ENCODE assay signal across 20 mouse cellular contexts in genomic region chrX:164406133-164407022, GRCm38 (mm10). TPM values are rescaled to one million over a fixed set of nuclear protein-coding genes. Genes with fewer than 3 reads are reported as not detected.
DNase-seq lines count a peak whose midpoint lies in the region; ATAC-seq lines count a peak whose summit lies in the region.
"Had no signal": no experiment of that assay in that cellular context is flagged by ENCODE, and none has a peak within 500 bp of the region (broad histone marks: within the 10 kb centered on the region; RNA-seq: fewer than 3 reads in every experiment).

No protein-coding gene starts in this region.

- 0 out of 2 replicates have a peak, but pooled peaks have one; percentile 32 for ATAC-seq in intestine, embryonic 15.5 days
- no peak for ATAC-seq in intestine, embryonic 16.5 days
- 0 out of 2 replicates have a peak, but pooled peaks have one; percentile 30 for ATAC-seq in megakaryocyte, adult 5-6 weeks (ENCODE audit: poor library complexity, severe bottlenecking)
- ATAC-seq in forebrain, embryonic 12.5 days (ENCODE audit: low FRiP score): no peak
- ATAC-seq: forebrain, embryonic 13.5 days; liver, postnatal 0 days had no signal

- H3K9me3 ChIP-seq in intestine, embryonic 15.5 days: no peaks in the 10 kb centered on the region
- H3K9me3 ChIP-seq in intestine, embryonic 16.5 days (ENCODE audit: control insufficient read depth, low read length): no peaks in the 10 kb centered on the region
- no peaks in the 10 kb centered on the region for H3K9me3 ChIP-seq in forebrain, embryonic 12.5 days
- H3K9me3 ChIP-seq: forebrain, embryonic 13.5 days; kidney, embryonic 15.5 days; limb, embryonic 15.5 days; stomach, embryonic 15.5 days had no signal

- H3K27ac ChIP-seq in intestine, embryonic 15.5 days: no peak overlapping the region
- H3K27ac ChIP-seq in intestine, embryonic 16.5 days (ENCODE audit: low read length): no peak overlapping the region
- no peak overlapping the region for H3K27ac ChIP-seq in forebrain, embryonic 12.5 days
- H3K27ac ChIP-seq: forebrain, embryonic 13.5 days; kidney, embryonic 15.5 days; limb, embryonic 15.5 days; stomach, embryonic 15.5 days had no signal

- no peak overlapping the region for H3K4me2 ChIP-seq in intestine, embryonic 15.5 days (replicated peaks)
- H3K4me2 ChIP-seq in intestine, embryonic 16.5 days (ENCODE audit: low read depth, low read length): no peak overlapping the region
- no peak overlapping the region for H3K4me2 ChIP-seq in forebrain, embryonic 12.5 days
- H3K4me2 ChIP-seq: forebrain, embryonic 13.5 days; kidney, embryonic 15.5 days; limb, embryonic 15.5 days; stomach, embryonic 15.5 days had no signal

- peak; percentile 6 to 26 for DNase-seq in CD8-positive naive resting alpha-beta T cell, adult 2 months (ENCODE audit: low read depth in 2 of 2, low spot score in 2 of 2)
- peak; percentile 55 for DNase-seq in thymus, postnatal 14 days
- DNase-seq in testis, postnatal 10 days (ENCODE audit: low spot score): no peak
- no peak for DNase-seq in layer of hippocampus, postnatal 14 days (ENCODE audit: low spot score in 2 of 2)
- DNase-seq: adrenal gland, adult 2 months; cerebellum, adult 9-10 months; liver, postnatal 0 days; right cerebral cortex, postnatal 25 days had no signal

- 70% methylated on average over 9 of the region's 9 CpGs for WGBS in intestine, embryonic 15.5 days
- 70% methylated on average over 9 of the region's 9 CpGs for WGBS in intestine, embryonic 16.5 days
- WGBS in forebrain, embryonic 12.5 days: 76% methylated on average over 9 of the region's 9 CpGs

- no peak overlapping the region for H3K4me3 ChIP-seq in intestine, embryonic 15.5 days (replicated peaks)
- no peak overlapping the region for H3K4me3 ChIP-seq in intestine, embryonic 16.5 days (ENCODE audit: low read length)
- H3K4me3 ChIP-seq in forebrain, embryonic 12.5 days (replicated peaks): no peak overlapping the region
- H3K4me3 ChIP-seq: forebrain, embryonic 13.5 days; kidney, embryonic 15.5 days; limb, embryonic 15.5 days; stomach, embryonic 15.5 days had no signal

- H3K27me3 ChIP-seq in intestine, embryonic 15.5 days (replicated peaks): no peaks in the 10 kb centered on the region
- H3K27me3 ChIP-seq in intestine, embryonic 16.5 days (replicated peaks; ENCODE audit: control insufficient read depth, insufficient read depth, low read length): no peaks in the 10 kb centered on the region; the same call in 1 of the 2 replicates
- H3K27me3 ChIP-seq in forebrain, embryonic 12.5 days: peaks cover 3% of the 10 kb centered on the region; the same call in 1 of the 2 replicates
- H3K27me3 ChIP-seq: forebrain, embryonic 13.5 days; stomach, embryonic 15.5 days had no signal

- H3K9ac ChIP-seq in intestine, embryonic 15.5 days: no peak overlapping the region
- H3K9ac ChIP-seq in intestine, embryonic 16.5 days (ENCODE audit: low read depth, low read length): no peak overlapping the region
- H3K9ac ChIP-seq in forebrain, embryonic 12.5 days: no peak overlapping the region
- H3K9ac ChIP-seq: forebrain, embryonic 13.5 days; kidney, embryonic 15.5 days; limb, embryonic 15.5 days; liver, postnatal 0 days; stomach, embryonic 15.5 days had no signal

- no peaks in the 10 kb centered on the region for H3K36me3 ChIP-seq in intestine, embryonic 15.5 days
- no peaks in the 10 kb centered on the region for H3K36me3 ChIP-seq in intestine, embryonic 16.5 days (ENCODE audit: control insufficient read depth, insufficient read depth, low read length)
- H3K36me3 ChIP-seq in forebrain, embryonic 12.5 days (replicated peaks): no peaks in the 10 kb centered on the region
- H3K36me3 ChIP-seq: kidney, embryonic 15.5 days; limb, embryonic 15.5 days; stomach, embryonic 15.5 days had no signal

- H3K4me1 ChIP-seq in intestine, embryonic 15.5 days (replicated peaks): no peaks in the 10 kb centered on the region
- H3K4me1 ChIP-seq in intestine, embryonic 16.5 days (ENCODE audit: control insufficient read depth, insufficient read depth, low read length): no peaks in the 10 kb centered on the region
- H3K4me1 ChIP-seq in forebrain, embryonic 12.5 days: no peaks in the 10 kb centered on the region
- H3K4me1 ChIP-seq: forebrain, embryonic 13.5 days; kidney, embryonic 15.5 days; limb, embryonic 15.5 days; stomach, embryonic 15.5 days had no signal

RNA-seq across cellular contexts. Expression of gene Piga, which starts 13.2 kb away (rescaled TPM):
- 19.5 and 19.6 TPM in 2 replicates for polyA plus RNA-seq in intestine, embryonic 15.5 days (2015; fragmentation: Nextera tagmentation; extraction: Ambion mirVana)
- 20.0 and 21.1 TPM in 2 replicates for polyA plus RNA-seq in intestine, embryonic 16.5 days (2015; fragmentation: Nextera tagmentation; extraction: Ambion mirVana)
- 6.6 and 7.2 TPM in 2 replicates for total RNA-seq in megakaryocyte, adult 5-6 weeks (2015)
- 9.4 and 9.9 TPM in 2 replicates for total RNA-seq in megakaryocyte, adult 5-6 weeks (2017)
- 1 to 10 TPM; 7.7 to 8.7 TPM for total RNA-seq in layer of hippocampus, postnatal 14 days (2021)
- 12.9 and 14.2 TPM in 2 replicates for polyA plus RNA-seq in forebrain, embryonic 12.5 days (2016; fragmentation: Nextera tagmentation; extraction: Ambion mirVana)

RNA-seq across cellular contexts. Expression of gene Asb11, which starts 30.4 kb away (rescaled TPM):
- polyA plus RNA-seq in intestine, embryonic 15.5 days (2015; fragmentation: Nextera tagmentation; extraction: Ambion mirVana): 0.10 and 0.27 TPM in 2 replicates
- polyA plus RNA-seq in intestine, embryonic 16.5 days (2015; fragmentation: Nextera tagmentation; extraction: Ambion mirVana): 0.21 and 0.37 TPM in 2 replicates
- total RNA-seq in megakaryocyte, adult 5-6 weeks (2015): not detected in 2 replicates
- total RNA-seq in megakaryocyte, adult 5-6 weeks (2017): not detected in 2 replicates
- total RNA-seq in layer of hippocampus, postnatal 14 days (2021): 1 to 10 TPM in 1 of 2 experiments, under 1 TPM in 1; 0.58 to 1.6 TPM
- polyA plus RNA-seq in forebrain, embryonic 12.5 days (2016; fragmentation: Nextera tagmentation; extraction: Ambion mirVana): not detected in 2 replicates
- total RNA-seq: midbrain, postnatal 0 days had no signal
- polyA plus RNA-seq: embryonic facial prominence, embryonic 11.5 days; forebrain, embryonic 13.5 days; hindbrain, embryonic 11.5 days; kidney, embryonic 15.5 days; limb, embryonic 15.5 days; midbrain, postnatal 0 days; spleen, adult 2 months; stomach, embryonic 15.5 days had no signal

RNA-seq across cellular contexts. Expression of gene Vegfd, which starts 33.2 kb away (rescaled TPM):
- 2.1 and 2.2 TPM in 2 replicates for polyA plus RNA-seq in intestine, embryonic 15.5 days (2015; fragmentation: Nextera tagmentation; extraction: Ambion mirVana)
- polyA plus RNA-seq in intestine, embryonic 16.5 days (2015; fragmentation: Nextera tagmentation; extraction: Ambion mirVana): 2.0 and 3.2 TPM in 2 replicates
- 0.16 TPM in 1 of 2 replicates, not detected in the other for total RNA-seq in megakaryocyte, adult 5-6 weeks (2015)
- total RNA-seq in megakaryocyte, adult 5-6 weeks (2017): not detected in 2 replicates
- total RNA-seq in layer of hippocampus, postnatal 14 days (2021): 1 to 10 TPM; 2.7 to 2.9 TPM
- 0.77 TPM in 2 replicates for polyA plus RNA-seq in forebrain, embryonic 12.5 days (2016; fragmentation: Nextera tagmentation; extraction: Ambion mirVana)

Comparison
In these comparisons a context has a peak if more than half of its experiments do, and no peak if none do; other contexts are left out.
1. ATAC-seq: peak in intestine, embryonic 15.5 days (single experiment) and megakaryocyte, adult 5-6 weeks (single experiment); none in intestine, embryonic 16.5 days (single experiment) and forebrain, embryonic 12.5 days (single experiment).
2. DNase-seq: peak in CD8-positive naive resting alpha-beta T cell, adult 2 months (2 of 2) and thymus, postnatal 14 days (single experiment); none in testis, postnatal 10 days (single experiment) and layer of hippocampus, postnatal 14 days (0 of 2).